Mouse (Mus musculus) stomach, postnatal 0 days (tissue): Measurements from ENCODE around the gene Kif1bp.

Source experiments
- CTCF ChIP-seq: IDR thresholded peaks from 2 replicates; pipeline ENCODE4 v1.5.1; 2016; ENCODE audit warnings: antibody characterized with exemption, low read depth, mild to moderate bottlenecking, moderate library complexity
- EP300 ChIP-seq: optimal IDR thresholded peaks from 2 replicates; pipeline ENCODE3; 2016; ENCODE audit warnings: antibody characterized with exemption

DNA sequence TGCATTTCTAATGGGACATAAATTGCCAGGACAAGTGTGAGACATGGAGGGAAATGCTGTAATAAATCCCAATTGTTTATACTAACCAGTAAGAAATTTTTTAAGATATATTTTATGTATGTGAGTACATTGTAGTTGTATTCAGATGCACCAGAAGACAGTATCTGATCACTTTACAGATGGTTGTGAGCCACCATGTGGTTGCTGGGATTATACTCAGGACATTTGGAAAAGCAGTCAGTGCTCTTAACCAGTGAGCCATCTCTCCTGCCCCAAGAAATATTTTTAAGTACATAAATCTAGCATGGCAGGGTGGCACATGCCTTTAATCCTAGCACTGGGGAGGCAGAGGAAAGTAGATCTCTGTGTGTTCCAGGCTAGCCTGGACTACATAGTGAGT lies 32.5 kb downstream of the Kif1bp start:
- TF ChIP-seq CTCF (no peak), EP300 (no peak)
